Mouse (Mus musculus) limb, embryonic 13.5 days (tissue): ENCODE results near the gene Gata2. TPM values are rescaled to one million over a fixed set of nuclear protein-coding genes. Genes with fewer than 3 reads are reported as not detected.

Source experiments
- ATAC-seq: fragments of 200-750 bp; cut with Nextera tagmentation; 2 replicates; pipeline ENCODE4 v1.8.0; 2017; ENCODE audit warnings: low read depth, moderate number of reproducible peaks, moderate TSS enrichment; ENCODE audit not compliant: low FRiP score
- H3K27ac ChIP-seq: fragments of 300-500 bp; sonication (generic); 2 replicates; pipeline ENCODE4 v1.5.1; 2015; ENCODE audit warnings: inconsistent platforms, mild to moderate bottlenecking, moderate library complexity
- H3K27me3 ChIP-seq: fragments of 300-500 bp; sonication (generic); 2 replicates; pipeline ENCODE4 v1.6.1; 2015; ENCODE audit warnings: mild to moderate bottlenecking, inconsistent platforms
- H3K36me3 ChIP-seq: fragments of 300-500 bp; sonication (generic); 2 replicates; pipeline ENCODE4 v1.6.1; 2015; ENCODE audit warnings: inconsistent platforms, mild to moderate bottlenecking, moderate library complexity
- H3K4me1 ChIP-seq: fragments of 300-500 bp; sonication (generic); 2 replicates; pipeline ENCODE4 v1.6.1; 2015; ENCODE audit warnings: inconsistent platforms
- H3K4me2 ChIP-seq: fragments of 300-500 bp; sonication (generic); replicated peaks from 2 replicates; pipeline ENCODE4 v1.6.1; 2015; ENCODE audit warnings: inconsistent platforms, mild to moderate bottlenecking, moderate library complexity
- H3K4me3 ChIP-seq: fragments of 300-500 bp; sonication (generic); 2 replicates; pipeline ENCODE4 v1.5.1; 2015; ENCODE audit warnings: moderate library complexity, mild to moderate bottlenecking, inconsistent platforms
- H3K9ac ChIP-seq: fragments of 300-500 bp; sonication (generic); 2 replicates; pipeline ENCODE4 v1.6.1; 2015; ENCODE audit warnings: mild to moderate bottlenecking, inconsistent platforms
- H3K9me3 ChIP-seq: fragments of 300-500 bp; sonication (generic); 2 replicates; pipeline ENCODE4 v1.6.1; 2016; ENCODE audit warnings: inconsistent platforms
- WGBS: fragments of 180-500 bp; shearing (Covaris S2); methylation state at CpG from one replicate; pipeline ENCODE4 v1.1.7; 2015; 5-methylcytosine and 5-hydroxymethylcytosine counted together
- polyA plus RNA-seq: library from polyadenylated mRNA; unstranded; fragments of >200 nt; fragmentation: Nextera tagmentation; extraction: Ambion mirVana; gene quantifications from 2 replicates; pipeline ENCODE4 v1.2.1, GENCODE M21; 2015

Gene Gata2
- polyA plus RNA-seq, 1 experiment from 2014 or later: 12.0 TPM

DNA sequence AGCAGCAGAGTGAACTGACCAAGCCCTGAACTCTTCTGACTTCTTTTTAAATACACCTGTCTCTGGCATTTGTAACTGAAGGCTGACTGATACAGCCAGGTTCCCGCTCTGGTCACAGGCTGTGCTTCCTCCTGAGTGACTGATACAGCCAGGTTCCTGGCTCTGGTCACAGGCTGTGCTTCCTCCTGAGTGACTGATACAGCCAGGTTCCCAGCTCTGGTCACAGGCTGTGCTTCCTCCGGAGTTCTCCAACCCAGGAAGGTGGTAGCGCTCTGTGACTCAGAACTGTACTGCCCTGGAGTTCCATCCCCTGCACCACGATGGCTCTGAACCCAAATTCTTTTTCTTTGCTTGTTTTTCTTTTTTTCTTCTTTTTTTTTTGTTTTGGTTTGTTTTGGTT, 9.0 kb upstream of the Gata2 start:
- Histone ChIP-seq H3K27me3 (peaks cover 42% of the 10 kb centered on the region), H3K27ac (no peak overlapping the region), H3K4me1 (peaks cover under 1% of the 10 kb centered on the region; the same call in 1 of the 2 replicates), H3K9me3 (no peaks in the 10 kb centered on the region), H3K9ac (no peak overlapping the region), H3K36me3 (no peaks in the 10 kb centered on the region), H3K4me2 (no peak overlapping the region), H3K4me3 (no peak overlapping the region)
- no peak for ATAC-seq
- 82% methylated on average over 4 of the region's 4 CpGs for WGBS

DNA sequence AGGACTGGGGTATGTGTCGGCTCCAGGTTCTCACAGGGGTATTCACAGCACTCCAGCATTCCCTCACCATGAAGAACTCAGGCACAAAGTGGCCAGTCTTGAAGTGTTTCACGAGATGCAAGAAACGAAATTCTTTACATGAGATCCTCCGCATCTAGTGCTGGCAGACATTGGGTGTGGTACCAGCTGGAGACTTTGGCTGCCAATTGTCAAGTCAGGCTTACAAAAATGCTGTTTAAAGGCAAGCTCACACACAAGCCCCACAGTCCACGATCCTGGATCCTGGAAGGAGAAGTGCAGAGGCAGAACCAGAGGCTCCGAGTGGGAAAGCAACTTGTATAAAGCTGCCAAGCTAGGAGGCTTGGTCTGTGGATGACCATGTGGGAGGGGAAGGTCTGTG, 5.5 kb upstream of the Gata2 start:
- Histone ChIP-seq H3K4me1 (peaks cover 10% of the 10 kb centered on the region), H3K9me3 (no peaks in the 10 kb centered on the region), H3K4me2 (no peak overlapping the region), H3K27me3 (peaks cover 76% of the 10 kb centered on the region), H3K36me3 (no peaks in the 10 kb centered on the region), H3K27ac (no peak overlapping the region), H3K9ac (no peak overlapping the region), H3K4me3 (no peak overlapping the region)
- ATAC-seq: no peak
- WGBS: 74% methylated on average over 6 of the region's 6 CpGs

DNA sequence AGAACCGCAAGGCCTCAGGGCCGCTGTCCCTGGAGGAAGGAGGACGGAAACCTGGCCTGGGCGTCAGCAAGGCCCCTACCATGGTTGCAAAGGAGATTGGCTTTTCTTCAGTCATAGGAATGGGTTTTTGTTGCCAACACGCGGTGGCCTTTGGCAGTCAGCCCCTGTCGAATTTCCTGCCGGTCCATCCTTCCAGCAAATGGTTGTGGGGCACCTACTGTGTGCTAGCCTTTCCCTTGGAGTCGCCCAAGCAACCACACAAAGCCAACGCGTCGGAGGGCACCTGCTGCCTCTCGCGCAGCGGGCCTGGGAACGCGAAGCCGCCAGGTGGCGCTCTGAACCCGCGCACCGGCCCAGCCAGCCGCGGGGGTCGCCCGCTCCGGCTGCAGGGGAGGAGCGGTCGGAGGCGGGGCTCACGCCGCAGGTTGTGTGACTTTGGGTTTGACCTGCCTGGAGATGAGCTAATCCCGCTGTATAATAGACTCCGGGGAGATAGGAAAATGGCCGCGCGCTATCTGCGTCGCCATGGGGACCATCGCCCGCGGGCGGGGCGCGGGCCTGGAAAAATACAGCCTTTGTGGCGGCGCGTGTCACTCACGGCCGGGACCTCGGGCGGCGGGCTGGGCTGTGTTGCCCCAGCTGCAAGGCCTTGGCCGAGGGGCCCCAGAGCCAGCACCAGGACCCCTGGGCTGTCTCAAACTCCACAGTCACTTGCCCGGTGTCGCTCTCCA, 4.2 kb upstream of the Gata2 start:
- Histone ChIP-seq H3K27me3 (peaks cover 88% of the 10 kb centered on the region), H3K9me3 (no peaks in the 10 kb centered on the region), H3K9ac (peak overlapping the region; percentile 43; the same call in 1 of the 2 replicates), H3K4me1 (peaks cover 22% of the 10 kb centered on the region), H3K27ac (no peak overlapping the region), H3K4me2 (peak overlapping the region; percentile 92), H3K36me3 (no peaks in the 10 kb centered on the region), H3K4me3 (peak overlapping the region; percentile 53)
- peak; percentile 63 for ATAC-seq
- 2% methylated on average over 56 of the region's 56 CpGs for WGBS

DNA sequence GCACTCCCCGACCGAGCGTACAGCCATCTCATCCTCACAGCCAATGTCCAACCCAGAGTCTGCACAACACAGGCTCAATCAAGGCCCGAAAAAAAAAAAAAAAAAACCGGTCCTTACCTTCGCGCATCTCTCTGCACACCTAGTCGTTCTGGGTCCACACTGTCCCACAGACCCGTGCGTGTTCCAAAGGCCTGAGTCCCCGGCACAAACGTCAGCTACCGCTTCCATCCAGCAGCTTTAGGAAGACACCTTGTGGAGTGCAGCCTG, 3.7 kb upstream of the Gata2 start:
- Histone ChIP-seq H3K36me3 (no peaks in the 10 kb centered on the region), H3K4me2 (peak overlapping the region; percentile 92), H3K9me3 (no peaks in the 10 kb centered on the region), H3K27me3 (peaks cover 93% of the 10 kb centered on the region), H3K4me3 (peak overlapping the region; percentile 53), H3K27ac (no peak overlapping the region), H3K9ac (peak overlapping the region; percentile 43; the same call in 1 of the 2 replicates), H3K4me1 (peaks cover 23% of the 10 kb centered on the region)
- WGBS: 2% methylated on average over 13 of the region's 13 CpGs
- ATAC-seq: no peak

DNA sequence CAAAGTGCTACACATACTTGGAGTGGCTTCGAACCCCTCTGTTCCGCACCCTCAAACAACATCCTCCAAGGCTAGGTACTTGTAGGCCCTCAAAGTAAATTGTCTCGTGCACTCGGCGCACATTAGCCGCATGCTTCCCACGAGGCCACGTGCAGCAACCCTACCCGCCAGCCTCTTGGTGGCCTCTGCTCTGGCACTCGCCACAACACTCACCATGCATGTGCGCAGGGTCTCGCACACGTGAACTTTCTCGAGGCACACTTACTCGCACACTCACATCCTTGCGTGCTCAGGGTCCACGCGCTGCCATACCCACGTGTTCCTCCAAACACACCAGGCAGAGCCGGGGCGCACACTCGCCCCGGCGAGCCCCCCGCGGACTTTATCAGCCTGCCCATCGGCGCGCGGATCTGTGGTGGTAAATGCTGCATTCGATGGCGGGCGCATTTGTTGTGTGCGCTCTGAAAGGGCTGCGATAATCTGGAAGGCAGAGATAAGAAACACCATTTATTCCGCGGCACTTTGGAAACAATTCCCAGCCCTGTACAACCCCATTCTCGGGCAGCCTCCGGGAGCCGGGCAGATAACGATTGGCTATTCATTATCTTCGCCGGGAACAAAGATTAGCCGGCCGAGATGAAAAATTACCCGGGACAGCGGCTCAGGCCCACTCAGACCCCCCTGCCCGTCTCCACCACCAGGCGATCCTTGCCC, 3.2 kb upstream of the Gata2 start:
- Histone ChIP-seq H3K36me3 (no peaks in the 10 kb centered on the region), H3K9ac (no peak overlapping the region), H3K4me2 (peak overlapping the region; percentile 92), H3K4me3 (peak overlapping the region; percentile 53), H3K27ac (no peak overlapping the region), H3K9me3 (no peaks in the 10 kb centered on the region), H3K4me1 (peaks cover 23% of the 10 kb centered on the region), H3K27me3 (peaks cover 98% of the 10 kb centered on the region)
- no peak for ATAC-seq
- 2% methylated on average over 49 of the region's 49 CpGs for WGBS

DNA sequence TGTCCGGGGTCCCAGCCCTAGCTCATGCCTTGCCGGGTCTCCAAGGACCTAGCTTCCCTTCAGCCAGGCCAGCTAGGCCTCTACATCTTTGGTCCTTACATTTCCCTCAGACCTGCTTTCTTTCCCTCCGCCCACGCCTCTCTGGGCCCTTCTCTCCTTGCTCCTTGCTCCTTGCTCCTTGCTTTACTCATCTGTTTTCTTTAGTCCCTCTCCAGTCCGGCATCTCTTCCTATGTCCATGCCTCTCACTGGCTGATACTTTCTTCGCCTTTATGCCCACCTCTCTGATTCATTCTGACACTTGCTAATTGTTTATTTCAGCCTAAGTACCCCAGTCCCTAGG, 2.7 kb upstream of the Gata2 start:
- Histone ChIP-seq H3K9ac (no peak overlapping the region), H3K9me3 (no peaks in the 10 kb centered on the region), H3K4me2 (no peak overlapping the region), H3K4me3 (no peak overlapping the region), H3K27me3 (peaks cover 98% of the 10 kb centered on the region), H3K27ac (no peak overlapping the region), H3K36me3 (no peaks in the 10 kb centered on the region), H3K4me1 (peaks cover 23% of the 10 kb centered on the region)
- no peak for ATAC-seq
- 20% methylated on average over 6 of the region's 6 CpGs for WGBS

DNA sequence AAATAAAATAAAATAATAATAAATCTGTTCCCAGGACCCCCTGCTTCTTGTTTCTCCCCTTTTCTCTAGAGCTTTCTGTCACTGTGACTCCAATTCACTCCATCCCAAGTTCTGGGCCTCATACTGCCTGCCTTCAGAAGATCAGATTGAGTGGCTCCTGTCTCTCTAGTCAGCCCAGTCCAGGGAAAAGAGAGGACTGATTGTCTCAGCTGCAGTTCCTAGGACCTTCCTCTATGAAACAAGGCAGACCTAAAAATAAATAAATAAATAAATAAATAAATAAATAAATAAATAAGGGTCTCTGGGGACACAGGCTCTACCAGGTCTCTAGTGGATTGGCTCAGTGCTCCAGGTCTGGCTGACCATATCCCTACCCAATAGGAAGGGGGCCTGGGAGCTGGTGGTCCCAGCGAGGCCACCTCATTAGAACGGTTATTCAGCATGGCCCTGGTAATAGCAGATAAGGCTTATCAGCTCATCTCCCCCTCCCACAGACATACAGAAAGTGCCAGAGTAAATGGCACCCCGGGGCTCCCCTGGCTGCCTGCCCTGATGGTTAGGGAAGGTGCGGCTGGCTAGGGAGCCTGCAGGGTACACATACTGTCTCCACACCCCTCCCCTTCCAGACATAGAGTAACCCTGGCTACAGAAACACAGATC, 2.1 kb upstream of the Gata2 start:
- H3K4me1 ChIP-seq: peaks cover 29% of the 10 kb centered on the region
- no peak for ATAC-seq

DNA sequence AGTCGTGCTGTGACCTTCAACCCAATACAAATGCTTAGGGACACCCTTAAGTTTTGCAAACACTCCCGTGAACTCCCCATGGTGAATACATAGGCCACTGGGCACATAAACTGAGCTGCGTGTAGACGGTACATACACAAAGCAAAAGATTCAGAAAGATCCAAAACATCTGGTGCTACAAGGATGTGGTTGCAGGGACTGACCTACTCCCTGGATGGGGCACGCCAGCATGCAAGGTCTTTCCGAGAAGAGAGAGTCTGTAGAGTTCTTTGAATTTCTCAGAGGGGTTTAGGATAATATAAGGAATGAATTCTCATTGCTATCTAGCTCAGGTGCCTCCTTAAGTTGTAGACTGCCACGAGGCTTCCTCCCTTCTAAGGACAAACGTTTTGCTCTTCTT, 935 bp upstream of the Gata2 start:
- H3K4me2 ChIP-seq: no peak overlapping the region
- H3K27ac ChIP-seq: no peak overlapping the region
- H3K9me3 ChIP-seq: no peaks in the 10 kb centered on the region
- WGBS: 11% methylated on average over 8 of the region's 8 CpGs
- peaks cover 100% of the 10 kb centered on the region for H3K27me3 ChIP-seq
- H3K9ac ChIP-seq: no peak overlapping the region
- peaks cover 41% of the 10 kb centered on the region for H3K4me1 ChIP-seq
- H3K36me3 ChIP-seq: no peaks in the 10 kb centered on the region
- H3K4me3 ChIP-seq: no peak overlapping the region
- no peak for ATAC-seq

More for the DNA sequence above, 2.1 kb upstream of the Gata2 start:
- no peaks in the 10 kb centered on the region for H3K36me3 ChIP-seq
- H3K27ac ChIP-seq: no peak overlapping the region
- H3K9me3 ChIP-seq: no peaks in the 10 kb centered on the region
- no peak overlapping the region for H3K4me2 ChIP-seq
- WGBS: 6% methylated on average over 4 of the region's 4 CpGs
- peaks cover 98% of the 10 kb centered on the region for H3K27me3 ChIP-seq
- H3K9ac ChIP-seq: no peak overlapping the region
- H3K4me3 ChIP-seq: no peak overlapping the region

DNA sequence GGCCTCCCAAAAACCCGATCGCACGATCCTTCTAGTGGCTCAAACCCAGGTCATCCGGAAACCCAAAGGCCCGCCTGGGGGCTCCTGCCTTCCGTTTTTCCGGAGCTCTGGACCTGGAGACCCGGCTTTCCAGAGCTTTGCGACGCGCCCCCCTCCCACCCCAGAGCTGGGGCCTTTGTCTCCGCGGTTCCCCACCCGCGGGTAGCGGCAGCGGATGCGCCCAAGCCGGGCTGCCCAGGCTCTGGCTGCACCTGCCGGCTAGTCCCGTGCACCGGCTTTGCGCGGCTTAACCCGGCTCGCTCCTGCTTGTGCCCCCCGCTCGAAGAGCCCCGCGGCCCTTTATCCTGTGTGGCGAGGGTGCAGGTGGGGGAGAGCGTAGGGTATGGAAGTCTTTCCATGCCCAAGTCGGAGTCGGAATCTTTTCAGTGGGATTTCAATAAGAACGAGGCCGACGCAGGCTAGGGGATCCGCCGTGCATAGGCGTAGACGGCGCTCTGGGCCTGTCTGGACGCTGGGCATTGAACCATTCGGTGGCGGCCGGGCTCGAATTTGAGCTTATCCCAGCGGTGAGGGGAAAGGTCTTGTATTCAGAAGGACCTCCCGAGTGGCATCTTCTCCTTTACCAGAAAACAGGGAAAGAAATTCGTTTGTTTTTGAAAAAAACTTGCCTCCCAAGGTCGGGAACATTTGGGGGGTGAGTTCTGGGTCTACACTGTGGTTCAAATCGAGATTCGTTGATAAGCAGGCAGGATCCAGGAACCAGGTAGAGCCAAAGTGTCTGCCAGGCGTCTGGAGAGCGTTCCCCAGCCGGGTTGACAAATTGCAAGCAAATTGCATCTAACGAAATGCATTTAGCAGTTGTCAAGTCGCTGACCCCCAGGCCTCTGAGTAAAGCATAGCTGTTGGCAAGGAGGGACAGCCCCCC, 624 bp downstream of the Gata2 start:
- no peaks in the 10 kb centered on the region for H3K36me3 ChIP-seq
- H3K9ac ChIP-seq: peak overlapping the region; percentile 54
- H3K4me2 ChIP-seq: peak overlapping the region; percentile 72
- H3K4me1 ChIP-seq: peaks cover 55% of the 10 kb centered on the region
- 2% methylated on average over 58 of the region's 58 CpGs for WGBS
- H3K27ac ChIP-seq: no peak overlapping the region
- ATAC-seq: no peak
- H3K4me3 ChIP-seq: peak overlapping the region; percentile 43
- H3K27me3 ChIP-seq: peaks cover 100% of the 10 kb centered on the region
- H3K9me3 ChIP-seq: no peaks in the 10 kb centered on the region

DNA sequence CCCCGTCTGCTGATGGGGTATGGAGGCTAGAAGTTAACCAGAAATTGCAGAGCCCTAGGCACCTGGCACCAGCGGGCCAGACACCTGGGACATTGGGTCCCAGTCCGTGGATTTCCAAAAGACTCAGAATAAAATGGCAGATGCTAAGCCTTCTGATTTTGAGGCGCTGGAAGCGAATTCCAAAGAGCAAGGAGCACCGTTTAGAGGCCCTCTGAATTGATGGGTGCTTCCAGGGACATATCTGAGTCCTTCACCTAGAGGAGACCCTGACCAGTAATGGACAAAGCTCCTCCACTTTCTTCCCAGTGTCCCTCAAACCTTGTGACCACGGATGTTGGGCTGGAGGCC, 1.3 kb downstream of the Gata2 start:
- no peaks in the 10 kb centered on the region for H3K9me3 ChIP-seq
- peaks cover 100% of the 10 kb centered on the region for H3K27me3 ChIP-seq
- no peak overlapping the region for H3K27ac ChIP-seq
- peaks cover 58% of the 10 kb centered on the region for H3K4me1 ChIP-seq
- 3% methylated on average over 7 of the region's 7 CpGs for WGBS
- no peak overlapping the region for H3K4me2 ChIP-seq
- H3K36me3 ChIP-seq: no peaks in the 10 kb centered on the region
- no peak overlapping the region for H3K9ac ChIP-seq
- no peak for ATAC-seq
- no peak overlapping the region for H3K4me3 ChIP-seq

DNA sequence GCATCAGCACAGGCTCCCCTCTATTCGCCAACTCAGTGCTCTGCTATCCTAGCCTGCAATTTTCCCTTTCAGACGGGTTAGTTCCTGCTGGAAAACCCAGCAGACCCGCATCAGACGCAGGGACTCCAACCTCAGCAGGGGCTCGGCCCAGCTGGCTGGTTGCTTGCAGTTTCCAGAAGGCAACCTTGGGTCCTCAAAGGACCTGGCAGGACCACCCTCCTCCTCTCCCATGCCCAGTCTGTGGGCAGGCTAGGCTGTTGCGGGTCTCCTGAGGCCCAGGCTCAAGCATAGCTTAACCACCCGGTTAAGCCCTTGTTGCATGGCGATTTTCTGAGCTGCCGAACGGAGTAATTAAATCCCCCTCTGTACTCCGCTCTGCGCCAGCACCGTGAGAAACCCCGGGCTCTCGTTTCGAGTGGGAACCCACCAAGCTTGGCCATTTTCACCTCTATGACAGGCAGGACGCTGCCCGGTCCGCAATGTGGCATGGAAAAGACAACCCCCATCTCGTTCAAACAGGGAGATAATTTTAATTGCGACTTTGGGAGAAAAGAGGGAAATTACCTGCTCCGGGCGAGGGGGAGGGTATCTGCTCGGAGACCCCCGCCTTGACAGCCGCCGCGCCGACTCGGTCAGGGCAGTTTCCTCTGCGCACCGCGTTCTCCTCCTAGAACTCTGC, 2.5 kb downstream of the Gata2 start:
- H3K27me3 ChIP-seq: peaks cover 100% of the 10 kb centered on the region
- H3K4me1 ChIP-seq: peaks cover 59% of the 10 kb centered on the region
- peak overlapping the region; percentile 78 for H3K4me2 ChIP-seq
- peak overlapping the region; percentile 51 for H3K9ac ChIP-seq
- H3K9me3 ChIP-seq: no peaks in the 10 kb centered on the region
- ATAC-seq: no peak
- H3K4me3 ChIP-seq: peak overlapping the region; percentile 51
- no peak overlapping the region for H3K27ac ChIP-seq
- 2% methylated on average over 33 of the region's 33 CpGs for WGBS
- H3K36me3 ChIP-seq: no peaks in the 10 kb centered on the region
